Mouse (Mus musculus): ENCODE results near the gene Reg2. TPM values are rescaled to one million over a fixed set of nuclear protein-coding genes. Genes with fewer than 3 reads are reported as not detected.
"Not testable (repeated sequence)": the region's sequence is repeated elsewhere in the genome, so short reads cannot be mapped to it uniquely, and the experiment has no call there.

Reg2 gene
- not detected in 2 replicates for polyA plus RNA-seq (2014; fragmentation: Nextera tagmentation; extraction: Ambion mirVana)

- H3K9ac ChIP-seq (ENCODE audit: low read length); H3K27me3 ChIP-seq (replicated peaks; ENCODE audit: control insufficient read depth, insufficient read depth, low read length); H3K27ac ChIP-seq (ENCODE audit: low read depth, low read length); H3K4me2 ChIP-seq (ENCODE audit: low read length); H3K9me3 ChIP-seq (replicated peaks; ENCODE audit: control insufficient read depth, low read length); H3K4me3 ChIP-seq (ENCODE audit: low read depth, low read length); H3K36me3 ChIP-seq (ENCODE audit: control insufficient read depth, insufficient read depth, low read length); H3K4me1 ChIP-seq (ENCODE audit: control insufficient read depth, insufficient read depth, low read length); DNase-seq (ENCODE audit: low spot score); ATAC-seq: not testable (repeated sequence)
- WGBS, result 95% methylated on average over 4 of the region's 17 CpGs
Observed at GRCm38 (mm10) chr6:78395323-78395722, at the start of gene Reg2. Gene Reg2, plus strand, starts transcription at chr6:78395623.

DNA sequence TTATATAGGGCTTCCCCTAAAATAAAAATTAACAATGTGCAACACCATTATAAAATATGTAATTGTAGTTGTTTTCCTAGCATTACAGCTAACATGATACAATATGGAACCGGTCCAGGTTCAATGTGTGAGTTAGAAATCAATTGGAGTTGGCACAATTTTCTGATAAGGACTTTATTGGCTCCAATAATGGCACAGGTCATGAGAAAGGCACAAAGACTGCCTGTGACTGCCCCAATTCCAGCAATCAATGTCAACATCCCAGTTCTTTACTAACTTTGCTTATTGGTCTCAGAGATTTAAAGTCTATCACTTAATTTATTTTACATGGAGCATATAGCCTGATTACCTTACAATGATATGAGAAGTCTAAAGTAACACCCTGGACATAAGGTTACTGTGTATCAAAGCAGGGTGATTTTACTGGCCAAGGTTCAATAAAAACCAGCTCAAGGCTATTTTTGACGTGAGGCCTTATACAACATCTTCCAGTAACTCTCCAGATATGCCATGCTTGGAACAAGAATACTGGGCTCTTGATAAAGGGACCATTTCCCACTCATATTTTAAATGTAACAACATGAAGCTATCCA, 33.4 kb upstream of the Reg2 start:
- Histone ChIP-seq H3K4me2 (ENCODE audit: low read length) (no peak overlapping the region), H3K4me1 (ENCODE audit: control insufficient read depth, insufficient read depth, low read length) (no peaks in the 10 kb centered on the region), H3K9ac (ENCODE audit: low read length) (no peak overlapping the region), H3K27me3 (replicated peaks; ENCODE audit: control insufficient read depth, insufficient read depth, low read length) (no peaks in the 10 kb centered on the region), H3K9me3 (replicated peaks; ENCODE audit: control insufficient read depth, low read length) (no peaks in the 10 kb centered on the region), H3K36me3 (ENCODE audit: control insufficient read depth, insufficient read depth, low read length) (no peaks in the 10 kb centered on the region), H3K4me3 (ENCODE audit: low read depth, low read length) (no peak overlapping the region), H3K27ac (ENCODE audit: low read depth, low read length) (no peak overlapping the region)
- ATAC-seq (no peak), DNase-seq (ENCODE audit: low spot score) (no peak)
- 79% methylated on average over 2 of the region's 2 CpGs for WGBS

GRCm38 (mm10) chr6:78370357-78370756, 25.1 kb upstream of the Reg2 start, which contains the start of gene Reg3b:
Gene Reg3b, plus strand, starts transcription at chr6:78370657.
- no peaks in the 10 kb centered on the region for H3K27me3 ChIP-seq (replicated peaks; ENCODE audit: control insufficient read depth, insufficient read depth, low read length)
- no peak within 1 kb of the TSS for H3K9ac ChIP-seq (ENCODE audit: low read length)
- no peaks in the 10 kb centered on the region for H3K36me3 ChIP-seq (ENCODE audit: control insufficient read depth, insufficient read depth, low read length)
- 96% methylated on average over 2 of the region's 2 CpGs for WGBS
- ATAC-seq, result no peak
- H3K9me3 ChIP-seq (replicated peaks; ENCODE audit: control insufficient read depth, low read length), result no peaks in the 10 kb centered on the region
- DNase-seq (ENCODE audit: low spot score), result no peak
- no peaks in the 10 kb centered on the region for H3K4me1 ChIP-seq (ENCODE audit: control insufficient read depth, insufficient read depth, low read length)
- H3K27ac ChIP-seq (ENCODE audit: low read depth, low read length), result no peak within 1 kb of the TSS
- H3K4me3 ChIP-seq (ENCODE audit: low read depth, low read length), result no peak within 1 kb of the TSS
- no peak within 1 kb of the TSS for H3K4me2 ChIP-seq (ENCODE audit: low read length)

GRCm38 (mm10) chr6:78378765-78379164, 16.7 kb upstream of the Reg2 start, which contains the start of gene Reg3d:
Gene Reg3d, minus strand, starts transcription at chr6:78378865.
- WGBS, result 79% methylated on average over 2 of the region's 2 CpGs
- no peak within 1 kb of the TSS for H3K4me2 ChIP-seq (ENCODE audit: low read length)
- H3K36me3 ChIP-seq (ENCODE audit: control insufficient read depth, insufficient read depth, low read length), result no peaks in the 10 kb centered on the region
- no peak within 1 kb of the TSS for H3K9ac ChIP-seq (ENCODE audit: low read length)
- no peaks in the 10 kb centered on the region for H3K4me1 ChIP-seq (ENCODE audit: control insufficient read depth, insufficient read depth, low read length)
- no peaks in the 10 kb centered on the region for H3K9me3 ChIP-seq (replicated peaks; ENCODE audit: control insufficient read depth, low read length)
- H3K4me3 ChIP-seq (ENCODE audit: low read depth, low read length), result no peak within 1 kb of the TSS
- H3K27ac ChIP-seq (ENCODE audit: low read depth, low read length), result no peak within 1 kb of the TSS
- DNase-seq (ENCODE audit: low spot score) (no peak), ATAC-seq (no peak)
- no peaks in the 10 kb centered on the region for H3K27me3 ChIP-seq (replicated peaks; ENCODE audit: control insufficient read depth, insufficient read depth, low read length)

- Histone ChIP-seq H3K4me2 (ENCODE audit: low read length) (no peak within 1 kb of the TSS), H3K9ac (ENCODE audit: low read length) (no peak within 1 kb of the TSS), H3K4me3 (ENCODE audit: low read depth, low read length) (no peak within 1 kb of the TSS), H3K4me1 (ENCODE audit: control insufficient read depth, insufficient read depth, low read length) (no peaks in the 10 kb centered on the region), H3K27me3 (replicated peaks; ENCODE audit: control insufficient read depth, insufficient read depth, low read length) (no peaks in the 10 kb centered on the region), H3K9me3 (replicated peaks; ENCODE audit: control insufficient read depth, low read length) (no peaks in the 10 kb centered on the region), H3K27ac (ENCODE audit: low read depth, low read length) (no peak within 1 kb of the TSS), H3K36me3 (ENCODE audit: control insufficient read depth, insufficient read depth, low read length) (no peaks in the 10 kb centered on the region)
- DNase-seq (ENCODE audit: low spot score), result no peak
- no peak for ATAC-seq
Observed at GRCm38 (mm10) chr6:78380409-78380808, 15.0 kb upstream of the Reg2 start, which contains the start of gene Reg3a. Gene Reg3a, plus strand, starts transcription at chr6:78380709.

DNA sequence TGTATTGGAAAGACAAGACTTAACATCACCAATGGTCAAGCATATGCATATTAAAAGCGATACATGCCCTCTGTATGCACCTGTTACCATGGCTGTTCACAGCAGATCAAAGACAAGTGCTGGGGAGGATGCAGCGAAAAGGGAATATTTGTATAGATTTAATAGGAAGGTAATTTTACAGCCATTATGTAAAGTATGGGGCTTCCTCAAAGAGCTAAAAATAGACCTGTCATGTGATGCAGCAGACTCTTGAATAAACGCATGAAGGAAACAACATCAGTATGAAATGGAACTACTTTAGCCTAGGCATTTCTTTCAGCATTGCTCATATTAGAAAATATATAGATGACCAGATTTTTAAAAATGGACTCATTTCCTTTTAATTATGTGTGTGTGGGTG, 9.8 kb upstream of the Reg2 start:
- no peak overlapping the region for H3K4me2 ChIP-seq (ENCODE audit: low read length)
- no peak overlapping the region for H3K27ac ChIP-seq (ENCODE audit: low read depth, low read length)
- WGBS, result 77% methylated on average over 3 of the region's 3 CpGs
- no peak overlapping the region for H3K4me3 ChIP-seq (ENCODE audit: low read depth, low read length)
- DNase-seq (ENCODE audit: low spot score), result peak; percentile 35
- H3K9ac ChIP-seq (ENCODE audit: low read length), result no peak overlapping the region
- no peaks in the 10 kb centered on the region for H3K27me3 ChIP-seq (replicated peaks; ENCODE audit: control insufficient read depth, insufficient read depth, low read length)
- H3K9me3 ChIP-seq (replicated peaks; ENCODE audit: control insufficient read depth, low read length), result no peaks in the 10 kb centered on the region
- no peaks in the 10 kb centered on the region for H3K36me3 ChIP-seq (ENCODE audit: control insufficient read depth, insufficient read depth, low read length)
- peak; percentile 20; the same call in 1 of the 2 replicates for ATAC-seq
- no peaks in the 10 kb centered on the region for H3K4me1 ChIP-seq (ENCODE audit: control insufficient read depth, insufficient read depth, low read length)

DNA sequence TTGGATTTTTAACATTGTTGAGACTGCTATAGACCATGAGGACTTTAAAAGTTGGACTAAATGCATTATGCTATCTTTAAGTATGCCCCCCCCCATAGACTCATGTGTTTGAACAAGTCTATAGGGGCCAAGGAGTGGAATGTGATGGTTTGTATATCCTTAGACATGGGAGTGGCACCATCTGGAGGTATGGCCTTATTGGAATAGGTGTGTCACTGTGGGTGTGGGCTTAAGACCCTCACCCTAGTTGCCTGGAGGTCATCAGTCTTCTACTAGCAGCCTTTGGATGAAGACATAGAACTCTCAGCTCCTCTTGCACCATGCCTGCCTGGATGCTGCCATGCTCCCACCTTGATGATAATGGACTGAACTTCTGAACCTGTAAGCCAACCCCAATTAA, 27.0 kb downstream of the Reg2 start, which contains the start of gene Reg1:
Gene Reg1 (plus strand): TSS at position 301 of the 400 bp plus-strand sequence.
- not testable (repeated sequence) for H3K36me3 ChIP-seq (ENCODE audit: control insufficient read depth, insufficient read depth, low read length); ATAC-seq; H3K4me3 ChIP-seq (ENCODE audit: low read depth, low read length); H3K4me1 ChIP-seq (ENCODE audit: control insufficient read depth, insufficient read depth, low read length); H3K27me3 ChIP-seq (replicated peaks; ENCODE audit: control insufficient read depth, insufficient read depth, low read length); DNase-seq (ENCODE audit: low spot score); H3K9ac ChIP-seq (ENCODE audit: low read length); H3K9me3 ChIP-seq (replicated peaks; ENCODE audit: control insufficient read depth, low read length); H3K4me2 ChIP-seq (ENCODE audit: low read length); H3K27ac ChIP-seq (ENCODE audit: low read depth, low read length)

DNA sequence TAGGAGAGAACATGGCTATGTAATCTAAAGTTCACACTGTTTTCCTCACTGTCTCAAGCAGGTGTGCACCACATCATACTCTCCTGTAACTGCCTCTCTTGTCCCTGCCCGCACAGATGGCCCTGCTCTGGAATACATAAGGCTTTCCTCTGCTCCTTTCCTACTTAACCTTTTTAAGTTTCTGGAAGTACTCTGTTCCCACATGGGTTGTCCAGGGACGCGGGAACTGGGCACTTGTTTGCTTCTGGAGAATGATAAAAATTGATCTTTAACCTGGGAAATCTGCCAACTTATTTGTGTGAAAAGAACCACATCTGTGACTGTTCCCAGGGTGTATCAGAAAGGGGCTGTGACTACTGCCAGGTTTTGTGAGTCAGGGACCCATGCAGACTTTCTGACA, 30.1 kb downstream of the Reg2 start:
- no peak for ATAC-seq
- WGBS, result 94% methylated on average over 3 of the region's 3 CpGs

DNA sequence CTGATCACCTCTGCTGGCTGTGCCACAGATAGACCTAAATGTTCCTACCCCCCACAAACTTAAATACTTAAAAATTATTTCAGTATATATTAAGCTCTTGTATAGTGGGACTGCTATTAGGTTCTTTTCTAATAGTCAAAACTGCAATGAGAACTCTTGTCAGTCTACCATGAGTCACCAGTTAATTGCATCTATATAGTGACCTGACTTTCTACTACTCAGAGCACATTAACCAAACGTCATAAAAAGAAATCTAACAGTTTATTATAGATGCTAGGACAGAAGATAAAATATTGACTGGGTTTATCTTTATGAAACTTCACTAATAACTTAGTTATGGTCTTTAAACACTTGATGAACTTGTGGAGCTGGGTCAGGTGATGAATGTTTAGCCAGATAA, 51.8 kb downstream of the Reg2 start:
- H3K9ac ChIP-seq (ENCODE audit: low read length), result no peak overlapping the region
- no peaks in the 10 kb centered on the region for H3K27me3 ChIP-seq (replicated peaks; ENCODE audit: control insufficient read depth, insufficient read depth, low read length)
- no peak overlapping the region for H3K4me2 ChIP-seq (ENCODE audit: low read length)
- H3K27ac ChIP-seq (ENCODE audit: low read depth, low read length), result no peak overlapping the region
- H3K36me3 ChIP-seq (ENCODE audit: control insufficient read depth, insufficient read depth, low read length), result no peaks in the 10 kb centered on the region
- 72% methylated on average over 1 of the region's 1 CpGs for WGBS
- DNase-seq (ENCODE audit: low spot score) (no peak), ATAC-seq (no peak)
- no peaks in the 10 kb centered on the region for H3K9me3 ChIP-seq (replicated peaks; ENCODE audit: control insufficient read depth, low read length)
- H3K4me3 ChIP-seq (ENCODE audit: low read depth, low read length), result no peak overlapping the region
- no peaks in the 10 kb centered on the region for H3K4me1 ChIP-seq (ENCODE audit: control insufficient read depth, insufficient read depth, low read length)

More for the DNA sequence above, 30.1 kb downstream of the Reg2 start:
- Histone ChIP-seq H3K4me2 (ENCODE audit: low read length) (no peak overlapping the region), H3K36me3 (ENCODE audit: control insufficient read depth, insufficient read depth, low read length) (no peaks in the 10 kb centered on the region), H3K4me3 (ENCODE audit: low read depth, low read length) (no peak overlapping the region), H3K27me3 (replicated peaks; ENCODE audit: control insufficient read depth, insufficient read depth, low read length) (no peaks in the 10 kb centered on the region), H3K9me3 (replicated peaks; ENCODE audit: control insufficient read depth, low read length) (no peaks in the 10 kb centered on the region), H3K4me1 (ENCODE audit: control insufficient read depth, insufficient read depth, low read length) (no peaks in the 10 kb centered on the region), H3K27ac (ENCODE audit: low read depth, low read length) (no peak overlapping the region), H3K9ac (ENCODE audit: low read length) (no peak overlapping the region)
- DNase-seq (ENCODE audit: low spot score), result no peak
